10 mouse cellular contexts compared by ENCODE assay signal in the genomic region with DNA sequence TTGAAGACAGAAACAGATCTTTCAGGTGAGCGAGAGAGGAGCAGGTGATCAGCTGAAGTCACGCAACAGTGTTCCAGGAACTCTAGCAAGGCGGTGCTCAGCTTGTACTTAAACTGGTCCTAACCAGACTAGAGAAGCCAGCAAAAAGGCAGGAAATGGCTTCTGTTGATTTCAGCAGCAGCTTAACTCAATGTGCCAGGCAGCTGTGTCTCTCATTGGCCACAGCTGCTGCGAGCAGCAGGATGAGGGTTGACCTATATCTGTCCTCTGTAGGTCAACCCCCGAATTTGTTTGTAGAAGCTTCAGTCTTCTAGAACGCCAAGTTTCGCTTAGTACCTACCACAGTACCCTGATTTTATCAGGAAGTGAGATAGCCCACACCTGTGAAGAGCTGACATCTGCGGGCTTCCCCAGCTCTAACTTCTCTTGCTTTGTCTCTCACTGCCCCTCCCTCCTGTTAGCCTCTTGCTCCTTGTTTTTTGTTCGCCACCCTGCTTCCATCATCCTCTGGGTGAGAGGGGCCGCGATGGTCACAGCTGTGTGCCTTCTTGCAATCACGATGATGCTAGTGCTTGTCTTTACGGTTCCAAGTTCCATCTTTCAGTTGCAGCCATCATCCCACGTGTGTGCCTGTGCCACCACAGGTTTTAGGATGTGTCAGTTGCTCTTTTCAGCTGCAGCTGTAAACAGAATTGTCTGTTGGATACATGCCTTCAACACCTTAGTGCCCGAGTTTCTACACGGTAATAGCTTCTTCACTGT. TPM values are rescaled to one million over a fixed set of nuclear protein-coding genes. Genes with fewer than 3 reads are reported as not detected.
DNase-seq lines count a peak whose midpoint lies in the region; ATAC-seq lines count a peak whose summit lies in the region.
"Had no signal": no experiment of that assay in that cellular context is flagged by ENCODE, and none has a peak within 500 bp of the region (broad histone marks: within the 10 kb centered on the region; RNA-seq: fewer than 3 reads in every experiment).

No protein-coding gene starts in this region.

- intact Hi-C loops in left cerebral cortex, postnatal 36 days (cut with DNase I) = no loop called here

- no peaks in the 10 kb centered on the region for H3K27me3 ChIP-seq in liver, embryonic 11.5 days (replicated peaks; ENCODE audit: control insufficient read depth, insufficient read depth, low read length)

- ATAC-seq in liver, embryonic 11.5 days (replicated peaks; ENCODE audit: low FRiP score) = 0 out of 2 replicates have a peak, but pooled peaks have one; percentile 8
- ATAC-seq in inflammation-experienced regulatory T-cells, adult 6 months = peak; percentile 91

- H3K4me2 ChIP-seq in liver, embryonic 11.5 days = 0 out of 2 replicates have a peak overlapping the region, but pooled peaks have one; percentile 0

- H3K4me3 ChIP-seq in liver, embryonic 11.5 days (ENCODE audit: low read depth, low read length) = no peak overlapping the region
- H3K4me3 ChIP-seq: heart, adult 2 months; limb, embryonic 10.5 days had no signal

- no peaks in the 10 kb centered on the region for H3K36me3 ChIP-seq in liver, embryonic 11.5 days (ENCODE audit: control insufficient read depth, insufficient read depth, low read length)
- H3K36me3 ChIP-seq: limb, embryonic 10.5 days had no signal

- no peaks in the 10 kb centered on the region for H3K9me3 ChIP-seq in liver, embryonic 11.5 days (ENCODE audit: control insufficient read depth, low read length)
- H3K9me3 ChIP-seq: limb, embryonic 10.5 days had no signal

- peaks cover 30% of the 10 kb centered on the region for H3K4me1 ChIP-seq in liver, embryonic 11.5 days (replicated peaks; ENCODE audit: control insufficient read depth, insufficient read depth, low read length)

- no peak for DNase-seq in liver, embryonic 11.5 days (ENCODE audit: low spot score)
- no peak for DNase-seq in liver
- peak; percentile 41 for DNase-seq in retina, embryonic 14.5 days (ENCODE audit: low spot score)
- peak; percentile 79 to 89 for DNase-seq in thymus, postnatal 36 days
- DNase-seq in layer of hippocampus, postnatal 10 days (ENCODE audit: low spot score in 2 of 2) = no peak
- no peak for DNase-seq in left cerebral cortex, postnatal 36 days (ENCODE audit: low spot score in 2 of 2)
- DNase-seq in urinary bladder, adult 2 months (ENCODE audit: low spot score) = no peak

- no peak overlapping the region for H3K9ac ChIP-seq in liver, embryonic 11.5 days (ENCODE audit: low read depth, low read length)

- WGBS in liver, embryonic 11.5 days = 71% methylated on average over 16 of the region's 16 CpGs

- no peak overlapping the region for H3K27ac ChIP-seq in liver, embryonic 11.5 days (ENCODE audit: low read depth, low read length)
- H3K27ac ChIP-seq: heart, adult 2 months; limb, embryonic 10.5 days had no signal

RNA-seq across cellular contexts. Expression of gene Glcci1, which starts 23.8 kb away (rescaled TPM):
- 3.8 and 3.9 TPM in 2 replicates for polyA plus RNA-seq in liver, embryonic 11.5 days (2014; fragmentation: Nextera tagmentation; extraction: Ambion mirVana)
- 10 to 100 TPM; 24.8 to 33.6 (median 30.3) TPM for polyA plus RNA-seq in inflammation-experienced regulatory T-cells, adult 6 months (2017; shearing (Covaris generic))
- 10 to 100 TPM; 29.3 to 36.4 TPM for total RNA-seq in layer of hippocampus, postnatal 10 days (2021)
- total RNA-seq in left cerebral cortex, postnatal 36 days (2021) = 100 to 1,000 TPM; 134 to 150 TPM
- 3.6 and 4.2 TPM in 2 replicates for polyA plus RNA-seq in urinary bladder, adult 2 months (2012; rRNA removed)

Comparison
In these comparisons a context has a peak if more than half of its experiments do, and no peak if none do; other contexts are left out.
1. DNase-seq: peak in retina, embryonic 14.5 days (single experiment) and thymus, postnatal 36 days (2 of 2); none in liver, embryonic 11.5 days (single experiment), liver (single experiment), layer of hippocampus, postnatal 10 days (0 of 2), left cerebral cortex, postnatal 36 days (0 of 2) and urinary bladder, adult 2 months (single experiment).